Mouse (Mus musculus) liver, postnatal 0 days (tissue): ENCODE data around the gene Unc93a2.
"Not testable (repeated sequence)": the region's sequence is repeated elsewhere in the genome, so short reads cannot be mapped to it uniquely, and the experiment has no call there.

Experiments
- CTCF ChIP-seq: sonication (generic); IDR thresholded peaks from 2 replicates; pipeline ENCODE4 v1.5.1; 2016; ENCODE audit warnings: antibody characterized with exemption, low read depth
- EP300 ChIP-seq: IDR thresholded peaks from 2 replicates; pipeline ENCODE4 v1.6.1; 2016; ENCODE audit warnings: antibody characterized with exemption, low read depth, mild to moderate bottlenecking

- not testable (repeated sequence) for TF ChIP-seq CTCF, EP300
Measured at GRCm38 (mm10) chr17:7434121-7434520, 48.9 kb upstream of the Unc93a2 start.
